Mouse (Mus musculus): ENCODE measurements around the gene Txk.

- TF ChIP-seq NRF1 (IDR thresholded peaks at IDR 0.05; ENCODE audit: insufficient read depth, low read depth, low read length, poor library complexity, severe bottlenecking), result no peak
- no peak for TF ChIP-seq CTCF (IDR thresholded peaks at IDR 0.05 in 2 of 3, conservative IDR thresholded peaks at IDR 0.05 in 1 of 3; ENCODE audit: control insufficient read depth in 1 of 3, insufficient read depth in 1 of 3, low read depth in 2 of 3, low read length in 3 of 3, poor library complexity in 1 of 3, severe bottlenecking in 1 of 3)
- TF ChIP-seq POLR2A (IDR thresholded peaks at IDR 0.05; ENCODE audit: control insufficient read depth in 1 of 2, insufficient read depth in 1 of 2, low read depth in 1 of 2, low read length in 2 of 2, poor library complexity in 1 of 2), result no peak
- no peak for TF ChIP-seq BHLHE40 (IDR thresholded peaks at IDR 0.05; ENCODE audit: borderline replicate concordance, low read depth, low read length)
- no peak for TF ChIP-seq JUND (IDR thresholded peaks at IDR 0.05; ENCODE audit: low read depth, low read length)
These were observed 17.3 kb upstream of the Txk start for GRCm38 (mm10) chr5:72769841-72770240.
